Mouse (Mus musculus) lung, postnatal 14 days (tissue): ENCODE data around the gene Cacna1s.

Source experiments
- DNase-seq: peaks from one replicate; pipeline ENCODE4 v3.0.0; 2021

The Cacna1s gene

GRCm38 (mm10) chr1:136119571-136120262, 67.2 kb downstream of the Cacna1s start:
- DNase-seq = no peak

DNA sequence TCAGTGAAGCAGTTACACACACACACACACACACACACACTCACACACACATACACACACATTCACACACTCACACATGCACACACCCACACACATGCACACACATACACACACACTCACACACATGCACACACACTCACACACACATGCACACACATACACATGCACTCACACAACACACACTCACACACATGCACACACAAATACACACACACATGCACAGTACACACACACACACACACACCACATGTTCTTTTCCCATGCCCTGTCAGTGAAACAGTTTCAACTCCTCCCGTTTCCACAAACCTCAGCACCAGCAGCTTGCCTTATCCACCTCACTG, 67.7 kb downstream of the Cacna1s start:
- DNase-seq = no peak

- DNase-seq = no peak
Observed at GRCm38 (mm10) chr1:136120785-136121184, 68.2 kb downstream of the Cacna1s start.

GRCm38 (mm10) chr1:136122030-136122429, 69.5 kb downstream of the Cacna1s start:
- DNase-seq = no peak

- no peak for DNase-seq
Observed at GRCm38 (mm10) chr1:136126159-136126765, 73.7 kb downstream of the Cacna1s start.

DNA sequence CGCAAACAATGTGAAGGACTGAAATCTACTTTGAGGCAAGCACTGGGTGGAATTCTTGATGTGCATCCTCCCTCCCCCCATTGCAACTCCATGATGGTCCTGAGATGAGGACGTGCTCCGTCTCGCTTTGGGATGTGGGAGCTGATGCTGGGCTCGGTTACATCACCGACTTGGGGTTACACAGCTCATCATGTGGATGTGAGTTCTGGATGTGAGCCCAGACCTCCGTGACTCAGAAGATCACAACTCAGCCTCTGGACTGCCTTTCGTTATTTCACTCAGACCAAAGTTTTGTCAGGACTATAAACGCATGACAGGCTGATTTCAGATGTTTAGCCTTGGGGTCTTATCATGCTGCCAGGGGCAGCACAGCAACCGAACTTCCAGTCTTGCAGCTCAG, 74.3 kb downstream of the Cacna1s start:
- DNase-seq = peak; percentile 65

DNA sequence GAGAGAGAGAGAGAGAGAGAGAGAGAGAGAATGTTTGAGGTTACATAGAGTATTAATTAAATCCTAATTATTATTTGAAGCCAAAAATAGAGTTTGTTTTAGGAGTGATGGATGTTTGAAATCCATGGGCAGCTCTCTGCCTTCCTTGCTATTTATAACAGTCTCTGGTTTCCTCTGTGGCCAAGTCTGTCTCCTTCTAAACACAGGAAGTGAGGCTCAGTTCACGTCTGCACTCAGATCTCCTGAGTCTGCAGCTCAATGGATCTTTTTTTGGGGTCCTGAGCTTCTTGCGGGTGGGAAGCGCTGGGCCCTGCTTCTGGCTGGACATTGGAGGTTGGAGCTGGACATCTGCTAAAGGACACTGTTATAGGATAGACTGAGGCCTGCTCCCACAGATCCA, 75.3 kb downstream of the Cacna1s start:
- DNase-seq = no peak

GRCm38 (mm10) chr1:136128416-136128815, 75.9 kb downstream of the Cacna1s start:
- no peak for DNase-seq

DNA sequence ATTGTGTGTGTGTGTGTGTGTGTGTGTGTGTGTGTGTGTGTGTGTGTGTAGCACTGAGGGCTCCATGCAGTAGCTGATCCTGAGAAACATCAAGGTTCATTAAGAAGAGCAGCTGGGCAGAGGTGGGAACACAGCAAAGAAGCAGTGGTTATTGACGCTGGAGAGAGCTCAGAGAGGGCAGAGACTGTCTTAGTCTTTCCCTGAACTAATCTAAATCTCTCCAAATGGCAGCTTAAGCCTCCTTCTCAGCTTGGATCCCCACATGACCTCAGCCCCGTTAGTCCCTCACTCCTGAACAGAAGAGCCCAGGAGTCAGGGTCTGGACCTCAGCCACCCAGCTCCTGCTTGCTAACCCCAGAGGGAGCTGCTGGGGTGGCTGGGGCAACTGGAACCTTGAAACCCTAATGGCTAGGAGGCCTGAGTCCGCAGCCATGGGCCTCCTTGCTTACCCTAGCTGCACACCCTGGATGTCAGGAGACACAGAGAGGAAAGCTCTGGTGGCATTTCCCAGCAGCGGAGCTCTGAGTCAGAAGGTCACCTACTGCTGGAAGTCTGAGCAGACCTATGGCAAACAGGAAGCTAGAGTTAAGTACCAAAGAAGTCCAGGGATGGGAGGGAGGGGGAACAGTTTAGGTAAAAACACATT, 76.5 kb downstream of the Cacna1s start:
- no peak for DNase-seq

GRCm38 (mm10) chr1:136130107-136130506, 77.6 kb downstream of the Cacna1s start:
- DNase-seq = no peak

DNA sequence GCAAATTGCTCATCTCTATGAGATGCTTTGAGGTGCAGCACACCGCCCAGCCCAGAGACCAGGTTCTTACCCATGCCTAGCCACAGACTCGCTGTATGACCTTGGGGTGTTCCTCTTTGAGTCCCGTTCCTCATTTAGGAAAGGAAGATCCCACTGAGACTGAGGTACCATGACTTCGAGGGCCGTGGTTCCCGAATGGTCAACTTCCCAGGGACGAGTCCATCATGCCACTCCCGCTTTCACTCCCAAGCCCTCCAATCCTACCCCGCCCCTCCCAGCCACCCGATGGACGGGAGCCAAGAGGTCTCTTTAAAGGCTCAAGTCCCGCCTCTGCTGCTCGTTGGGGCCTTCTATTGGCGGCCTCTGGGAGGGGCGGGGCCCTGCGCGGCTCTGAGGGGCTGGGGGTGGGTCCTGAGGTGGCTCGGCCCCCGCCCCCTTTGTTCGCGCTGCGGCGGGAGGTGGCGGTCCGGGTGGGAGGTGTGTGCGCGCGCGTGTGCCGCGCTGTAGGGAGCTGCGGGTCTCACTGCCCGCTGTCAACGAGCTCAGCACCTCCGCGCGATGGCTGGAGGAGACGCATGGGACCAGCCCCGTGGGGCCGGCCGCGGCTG, 78.5 kb downstream of the Cacna1s start, which contains the start of gene Kif21b:
Gene Kif21b, plus strand, starts transcription at position 439 of the 608 bp plus-strand sequence.
- peak; percentile 90 for DNase-seq

GRCm38 (mm10) chr1:136131603-136132291, 79.2 kb downstream of the Cacna1s start:
- DNase-seq = no peak

GRCm38 (mm10) chr1:136132386-136133201, 80.0 kb downstream of the Cacna1s start:
- DNase-seq = no peak

GRCm38 (mm10) chr1:136133570-136134240, 81.2 kb downstream of the Cacna1s start:
- no peak for DNase-seq

- DNase-seq = no peak
Observed at GRCm38 (mm10) chr1:136134547-136134946, 82.0 kb downstream of the Cacna1s start.

GRCm38 (mm10) chr1:136135046-136135445, 82.5 kb downstream of the Cacna1s start:
- DNase-seq = peak; percentile 62

GRCm38 (mm10) chr1:136135777-136136444, 83.4 kb downstream of the Cacna1s start:
- no peak for DNase-seq

DNA sequence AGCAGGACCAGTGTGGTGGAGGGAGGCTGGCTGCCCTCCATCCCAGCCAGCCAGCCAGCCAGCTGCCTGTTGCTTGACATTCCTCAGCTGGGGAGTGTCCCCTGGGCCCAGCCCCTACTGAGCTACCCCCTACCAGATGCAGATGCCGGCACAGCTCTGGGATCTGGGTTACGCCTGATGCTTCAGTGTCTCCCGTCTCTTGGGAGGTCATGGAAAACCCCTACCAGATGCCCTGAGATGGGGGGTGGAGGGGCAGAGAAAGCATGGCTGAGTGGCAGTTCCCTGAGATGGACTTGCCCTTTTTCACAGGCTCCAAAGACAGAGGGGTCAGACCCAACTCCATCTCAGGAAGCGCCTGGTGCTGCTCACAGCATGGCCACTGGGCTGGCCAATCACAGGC, 84.0 kb downstream of the Cacna1s start:
- peak; percentile 53 for DNase-seq

- no peak for DNase-seq
Observed at GRCm38 (mm10) chr1:136137071-136137531, 84.6 kb downstream of the Cacna1s start.

- DNase-seq = peak; percentile 70
Observed at GRCm38 (mm10) chr1:136137575-136137974, 85.0 kb downstream of the Cacna1s start.
